Mouse (Mus musculus): ENCODE data around the gene Vsig4. TPM values are rescaled to one million over a fixed set of nuclear protein-coding genes. Genes with fewer than 3 reads are reported as not detected.
"Not testable (repeated sequence)": the region's sequence is repeated elsewhere in the genome, so short reads cannot be mapped to it uniquely, and the experiment has no call there.

Vsig4 gene
- polyA plus RNA-seq (2015; fragmentation: Nextera tagmentation; extraction: Ambion mirVana): not detected in 2 replicates

DNA sequence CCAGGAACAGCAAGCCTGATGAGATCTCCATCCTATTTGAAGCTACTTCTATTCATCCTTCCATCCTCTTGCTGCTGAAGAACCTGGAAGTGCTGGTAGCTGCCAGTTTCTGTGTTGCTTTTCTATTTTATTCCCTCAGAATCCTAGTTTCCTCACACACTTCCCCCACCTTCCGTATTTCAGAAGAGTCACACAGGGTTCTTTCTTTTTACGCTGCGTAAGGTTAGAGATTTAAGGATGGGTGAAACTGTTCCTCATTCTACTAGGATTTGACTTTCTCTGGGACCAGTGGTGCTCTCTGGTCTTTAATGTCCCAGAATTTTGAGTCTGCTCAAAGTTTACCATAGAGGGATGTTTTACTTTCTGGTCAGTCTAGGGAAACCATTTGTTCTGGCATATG lies at the start of gene Vsig4:
Vsig4 (minus strand) TSS at position 101 of the 400 bp plus-strand sequence.
- no peak within 1 kb of the TSS for H3K4me2 ChIP-seq (replicated peaks)
- H3K36me3 ChIP-seq: no peaks in the 10 kb centered on the region
- no peaks in the 10 kb centered on the region for H3K4me1 ChIP-seq (replicated peaks)
- no peak for ATAC-seq
- no peaks in the 10 kb centered on the region for H3K27me3 ChIP-seq (replicated peaks)
- no peak within 1 kb of the TSS for H3K4me3 ChIP-seq (replicated peaks)
- WGBS: 97% methylated on average over 3 of the region's 3 CpGs
- no peak within 1 kb of the TSS for H3K27ac ChIP-seq
- H3K9me3 ChIP-seq: no peaks in the 10 kb centered on the region
- no peak within 1 kb of the TSS for H3K9ac ChIP-seq

DNA sequence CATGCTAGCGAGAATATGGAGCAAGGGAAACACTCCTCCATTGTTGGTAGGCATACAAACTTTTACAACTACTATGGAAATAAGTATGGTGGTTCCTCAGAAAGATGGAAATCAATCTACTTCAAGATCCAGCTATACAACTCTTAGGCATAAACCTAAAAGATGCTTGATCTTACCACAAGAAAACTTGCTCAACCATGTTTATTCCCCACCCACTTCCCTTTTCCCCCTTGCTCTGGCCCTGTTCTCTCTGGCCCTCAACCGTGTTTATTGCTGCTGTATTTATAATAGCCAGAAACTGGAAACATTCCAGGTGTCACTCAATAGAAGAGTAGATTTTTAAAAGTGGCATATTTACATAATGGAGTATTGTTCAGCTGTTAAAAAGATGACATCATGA lies 45.9 kb upstream of the Vsig4 start:
- WGBS: 68% methylated on average over 2 of the region's 2 CpGs
- no peaks in the 10 kb centered on the region for H3K27me3 ChIP-seq (replicated peaks)
- no peaks in the 10 kb centered on the region for H3K9me3 ChIP-seq
- H3K27ac ChIP-seq: no peak overlapping the region
- H3K4me1 ChIP-seq (replicated peaks): no peaks in the 10 kb centered on the region
- ATAC-seq: no peak
- H3K4me2 ChIP-seq (replicated peaks): no peak overlapping the region
- no peak overlapping the region for H3K4me3 ChIP-seq (replicated peaks)
- no peaks in the 10 kb centered on the region for H3K36me3 ChIP-seq
- H3K9ac ChIP-seq: no peak overlapping the region

DNA sequence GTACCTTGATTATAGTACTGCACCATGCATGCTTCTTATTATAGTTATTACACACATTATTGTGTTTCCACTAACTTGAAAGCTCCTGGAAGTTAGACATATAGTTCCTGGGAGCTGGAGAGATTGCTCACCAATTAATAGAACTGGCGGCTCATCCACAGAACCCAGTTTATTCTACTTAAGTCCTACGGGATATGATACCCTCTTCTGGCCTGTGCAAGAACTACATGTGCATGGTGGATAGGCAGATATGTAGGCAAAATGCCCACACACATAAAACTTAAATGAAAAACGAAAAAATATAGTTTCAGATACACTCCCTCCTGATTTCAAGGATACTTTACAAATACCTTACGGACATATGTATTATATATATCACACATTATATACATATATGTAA lies 36.5 kb upstream of the Vsig4 start:
- H3K4me2 ChIP-seq (replicated peaks): no peak overlapping the region
- H3K4me1 ChIP-seq (replicated peaks): no peaks in the 10 kb centered on the region
- H3K36me3 ChIP-seq: no peaks in the 10 kb centered on the region
- no peak overlapping the region for H3K9ac ChIP-seq
- WGBS: 42% methylated on average over 4 of the region's 4 CpGs
- ATAC-seq: no peak
- H3K9me3 ChIP-seq: no peaks in the 10 kb centered on the region
- no peaks in the 10 kb centered on the region for H3K27me3 ChIP-seq (replicated peaks)
- H3K4me3 ChIP-seq (replicated peaks): no peak overlapping the region
- no peak overlapping the region for H3K27ac ChIP-seq

DNA sequence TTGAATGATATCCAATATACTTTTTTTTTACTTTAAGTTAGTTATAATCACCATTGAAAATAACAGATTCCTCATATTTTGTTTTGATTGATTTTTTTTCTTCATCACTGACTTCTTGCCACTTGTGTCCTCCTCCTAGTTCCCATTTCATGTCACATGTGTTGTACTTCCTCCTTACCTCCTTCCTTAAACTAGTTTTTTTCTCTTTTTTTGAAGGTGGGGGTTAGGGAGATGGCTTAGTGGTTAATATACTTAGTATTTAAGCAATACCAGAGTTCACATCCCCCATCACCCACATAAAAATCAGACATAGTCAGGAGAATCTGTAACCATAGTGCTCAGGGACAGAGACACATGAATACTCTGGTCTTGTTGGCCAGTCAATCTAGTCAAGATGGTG lies 36.7 kb downstream of the Vsig4 start:
- H3K27ac ChIP-seq: no peak overlapping the region
- H3K36me3 ChIP-seq: no peaks in the 10 kb centered on the region
- H3K4me3 ChIP-seq (replicated peaks): no peak overlapping the region
- ATAC-seq: no peak
- H3K9me3 ChIP-seq: no peaks in the 10 kb centered on the region
- H3K9ac ChIP-seq: no peak overlapping the region
- no peak overlapping the region for H3K4me2 ChIP-seq (replicated peaks)
- H3K27me3 ChIP-seq (replicated peaks): no peaks in the 10 kb centered on the region
- no peaks in the 10 kb centered on the region for H3K4me1 ChIP-seq (replicated peaks)

DNA sequence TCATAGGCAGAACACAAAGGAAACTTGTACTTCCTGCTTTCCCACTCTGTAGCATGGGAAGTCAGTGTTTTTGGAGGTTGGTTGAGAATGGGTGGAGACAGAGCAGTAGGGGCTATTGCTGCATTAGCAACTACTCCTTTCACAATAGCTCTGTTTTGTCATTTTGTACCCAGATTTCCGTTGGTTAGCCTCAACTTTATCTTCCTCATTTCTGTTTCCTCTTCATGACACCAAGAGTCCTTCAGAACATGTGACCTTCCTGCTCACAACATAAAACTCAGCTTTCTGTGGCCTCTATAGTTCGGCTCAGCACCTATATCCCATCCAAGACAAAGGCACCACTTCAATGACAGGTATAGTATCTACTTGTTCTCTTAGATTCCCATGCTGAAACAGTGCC lies 53.6 kb downstream of the Vsig4 start:
- no peaks in the 10 kb centered on the region for H3K4me1 ChIP-seq (replicated peaks)
- 50% methylated on average over 2 of the region's 2 CpGs for WGBS
- H3K9ac ChIP-seq: no peak overlapping the region
- ATAC-seq: no peak
- no peak overlapping the region for H3K4me3 ChIP-seq (replicated peaks)
- no peaks in the 10 kb centered on the region for H3K27me3 ChIP-seq (replicated peaks)
- no peaks in the 10 kb centered on the region for H3K36me3 ChIP-seq
- no peak overlapping the region for H3K27ac ChIP-seq
- no peaks in the 10 kb centered on the region for H3K9me3 ChIP-seq
- no peak overlapping the region for H3K4me2 ChIP-seq (replicated peaks)

DNA sequence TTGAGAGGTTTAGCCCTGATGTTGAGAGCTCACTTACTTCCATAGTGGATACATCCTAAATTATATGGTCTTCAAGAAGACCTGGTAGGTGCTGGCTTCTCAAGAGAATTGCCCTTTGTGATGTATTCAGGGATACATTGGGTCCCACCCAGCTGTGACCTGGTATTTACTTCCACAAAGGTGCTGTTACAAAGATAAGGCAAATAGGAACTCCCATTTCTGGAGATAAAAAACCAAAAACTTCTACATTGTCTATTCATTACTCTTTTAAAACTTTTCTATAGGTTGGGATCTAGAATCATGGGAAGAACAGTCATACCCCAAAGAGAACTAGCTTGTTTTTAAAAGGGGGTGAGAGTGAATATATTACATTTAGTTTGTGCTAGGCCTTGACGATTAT lies 54.2 kb downstream of the Vsig4 start:
- Histone ChIP-seq H3K27me3 (replicated peaks) (no peaks in the 10 kb centered on the region), H3K36me3 (no peaks in the 10 kb centered on the region), H3K27ac (no peak overlapping the region), H3K9me3 (no peaks in the 10 kb centered on the region), H3K4me1 (replicated peaks) (no peaks in the 10 kb centered on the region), H3K4me3 (replicated peaks) (no peak overlapping the region), H3K9ac (no peak overlapping the region), H3K4me2 (replicated peaks) (no peak overlapping the region)
- ATAC-seq: no peak
- WGBS: 83% methylated on average over 1 of the region's 1 CpGs

DNA sequence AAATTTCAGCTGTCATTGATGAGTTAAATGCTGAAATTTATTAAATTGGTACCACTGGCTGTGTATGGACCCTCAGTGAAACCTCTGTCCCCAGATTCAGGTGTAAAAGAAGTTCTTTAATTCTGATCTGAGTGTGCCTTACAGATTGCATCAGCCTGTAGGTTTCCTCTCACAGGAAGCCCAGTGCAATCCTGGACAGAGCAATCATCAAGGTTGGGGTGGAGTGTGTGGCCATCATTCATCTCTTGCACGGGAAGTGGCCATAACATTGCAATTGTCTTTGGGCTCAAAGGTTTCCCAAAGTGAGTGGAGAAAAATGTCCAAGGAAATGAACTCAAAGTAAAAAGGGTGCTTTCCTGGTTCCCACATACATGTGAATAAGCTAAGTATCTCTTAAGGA lies 57.5 kb downstream of the Vsig4 start:
- ATAC-seq: no peak

DNA sequence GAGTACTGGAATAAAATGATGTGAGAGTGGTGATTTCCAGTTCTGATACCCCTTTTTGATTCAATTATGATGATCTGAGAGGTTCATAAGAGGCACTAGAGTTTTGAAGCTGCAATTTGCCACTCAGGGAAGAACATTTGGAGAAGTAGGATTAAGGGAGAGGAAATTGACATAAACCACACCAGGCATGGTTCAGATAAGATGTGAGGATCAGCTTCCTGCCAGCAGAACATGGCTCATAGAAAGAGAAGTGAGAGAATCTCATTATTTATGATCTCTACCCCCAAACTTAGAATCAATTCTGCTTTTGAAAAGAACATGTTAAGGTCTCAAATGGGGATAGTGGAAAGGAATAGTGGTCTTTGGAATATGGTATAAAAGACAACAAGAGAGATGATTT lies 66.2 kb downstream of the Vsig4 start:
- Histone ChIP-seq H3K4me2 (replicated peaks) (no peak overlapping the region), H3K36me3 (no peaks in the 10 kb centered on the region), H3K9ac (no peak overlapping the region), H3K4me3 (replicated peaks) (no peak overlapping the region), H3K27me3 (replicated peaks) (no peaks in the 10 kb centered on the region), H3K9me3 (no peaks in the 10 kb centered on the region), H3K27ac (no peak overlapping the region), H3K4me1 (replicated peaks) (no peaks in the 10 kb centered on the region)
- ATAC-seq: no peak

More for the DNA sequence above, 57.5 kb downstream of the Vsig4 start:
- H3K4me3 ChIP-seq (replicated peaks): no peak overlapping the region
- 59% methylated on average over 1 of the region's 1 CpGs for WGBS
- no peak overlapping the region for H3K9ac ChIP-seq
- H3K4me2 ChIP-seq (replicated peaks): no peak overlapping the region
- no peaks in the 10 kb centered on the region for H3K27me3 ChIP-seq (replicated peaks)
- no peak overlapping the region for H3K27ac ChIP-seq
- no peaks in the 10 kb centered on the region for H3K36me3 ChIP-seq
- H3K4me1 ChIP-seq (replicated peaks): no peaks in the 10 kb centered on the region
- no peaks in the 10 kb centered on the region for H3K9me3 ChIP-seq

DNA sequence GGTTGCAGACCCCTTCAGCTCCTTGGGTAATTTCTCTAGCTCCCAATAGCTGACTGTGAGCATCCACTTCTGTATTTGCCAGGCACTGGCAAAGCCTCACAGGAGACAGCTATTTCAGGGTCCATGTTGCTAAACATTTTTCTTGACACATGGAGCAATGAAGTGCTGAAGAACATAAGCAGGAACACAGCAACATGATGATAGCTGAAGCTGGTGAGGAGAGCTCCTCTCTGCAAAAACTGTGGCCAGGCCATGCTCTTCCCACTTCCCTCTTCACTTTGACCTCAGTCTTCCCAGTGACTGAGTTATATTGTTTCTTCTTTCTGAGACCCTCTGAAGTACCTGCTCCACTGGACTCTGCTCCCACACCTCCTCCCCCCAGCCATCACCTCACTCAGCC lies 67.8 kb downstream of the Vsig4 start:
- Histone ChIP-seq H3K4me1 (replicated peaks) (no peaks in the 10 kb centered on the region), H3K9ac (no peak overlapping the region), H3K27me3 (replicated peaks) (no peaks in the 10 kb centered on the region), H3K36me3 (no peaks in the 10 kb centered on the region), H3K4me2 (replicated peaks) (no peak overlapping the region), H3K4me3 (replicated peaks) (no peak overlapping the region), H3K9me3 (no peaks in the 10 kb centered on the region), H3K27ac (no peak overlapping the region)
- ATAC-seq: no peak

DNA sequence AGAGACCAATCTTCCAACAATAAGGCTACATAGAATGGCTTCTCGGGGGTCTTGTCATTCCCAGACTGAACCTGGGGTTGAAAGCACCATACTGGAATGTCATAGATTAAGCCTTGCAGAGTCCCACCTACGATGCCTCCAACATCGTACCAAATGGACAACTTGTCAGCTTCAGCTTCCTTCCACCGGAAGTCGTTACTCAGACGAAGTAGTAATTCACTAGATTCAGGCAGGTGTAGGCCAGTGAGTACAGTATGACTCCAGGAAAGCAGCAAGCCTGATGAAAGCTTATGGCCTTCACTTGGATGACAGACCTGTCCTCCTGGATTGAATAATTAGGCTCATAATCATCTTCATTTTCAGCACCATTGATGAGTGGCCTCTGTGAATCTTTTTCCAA lies 69.0 kb downstream of the Vsig4 start:
- Histone ChIP-seq H3K36me3 (no peaks in the 10 kb centered on the region), H3K27ac (no peak overlapping the region), H3K4me1 (replicated peaks) (no peaks in the 10 kb centered on the region), H3K4me3 (replicated peaks) (no peak overlapping the region), H3K9me3 (no peaks in the 10 kb centered on the region), H3K4me2 (replicated peaks) (no peak overlapping the region), H3K9ac (no peak overlapping the region), H3K27me3 (replicated peaks) (no peaks in the 10 kb centered on the region)
- 85% methylated on average over 6 of the region's 6 CpGs for WGBS
- no peak for ATAC-seq

DNA sequence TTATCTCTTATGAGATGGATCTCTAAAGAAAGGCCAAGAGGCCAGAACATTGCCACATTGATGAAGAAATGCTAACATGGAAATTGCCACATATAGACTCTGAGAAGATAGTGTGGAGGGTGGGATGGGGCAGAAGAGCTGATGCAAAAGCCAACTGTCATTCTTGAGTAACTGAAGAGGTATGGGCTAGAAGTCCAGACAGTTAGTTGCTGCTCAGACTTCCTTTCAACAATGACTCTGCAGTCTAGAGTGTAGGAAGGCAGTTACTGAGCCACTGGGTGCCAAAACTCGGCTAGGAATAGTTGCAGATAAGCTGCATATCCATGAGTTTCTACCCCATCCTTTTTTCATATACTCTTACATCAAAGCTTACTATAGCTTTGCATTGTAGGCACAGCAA lies 75.2 kb downstream of the Vsig4 start:
- WGBS: 53% methylated on average over 1 of the region's 1 CpGs
- Histone ChIP-seq H3K4me2 (replicated peaks) (no peak overlapping the region), H3K27ac (no peak overlapping the region), H3K4me3 (replicated peaks) (no peak overlapping the region), H3K4me1 (replicated peaks) (no peaks in the 10 kb centered on the region), H3K36me3 (no peaks in the 10 kb centered on the region), H3K9ac (no peak overlapping the region), H3K9me3 (no peaks in the 10 kb centered on the region), H3K27me3 (replicated peaks) (no peaks in the 10 kb centered on the region)
- no peak for ATAC-seq

DNA sequence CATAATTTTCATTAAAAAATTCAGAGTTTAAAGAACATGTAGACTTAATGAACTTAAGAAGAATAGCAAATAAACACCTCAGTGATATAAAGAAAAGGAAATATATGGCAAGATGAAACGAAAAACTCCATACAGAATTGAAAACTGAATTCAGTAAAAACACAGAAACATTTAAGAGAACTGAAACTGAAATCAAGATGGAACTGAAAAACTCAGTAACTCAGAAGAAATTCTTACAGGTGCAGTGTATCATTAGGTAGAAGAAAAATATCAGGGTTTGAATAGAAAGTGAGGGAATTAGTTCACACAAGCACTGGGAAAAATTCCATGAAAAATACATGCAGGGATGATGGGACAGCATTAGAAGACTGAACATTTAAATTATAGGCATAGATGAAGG lies 86.4 kb downstream of the Vsig4 start:
- H3K4me2 ChIP-seq (replicated peaks): no peak overlapping the region
- no peaks in the 10 kb centered on the region for H3K9me3 ChIP-seq
- ATAC-seq: no peak
- H3K9ac ChIP-seq: no peak overlapping the region
- no peaks in the 10 kb centered on the region for H3K4me1 ChIP-seq (replicated peaks)
- H3K36me3 ChIP-seq: no peaks in the 10 kb centered on the region
- H3K4me3 ChIP-seq (replicated peaks): no peak overlapping the region
- no peak overlapping the region for H3K27ac ChIP-seq
- 31% methylated on average over 1 of the region's 1 CpGs for WGBS
- no peaks in the 10 kb centered on the region for H3K27me3 ChIP-seq (replicated peaks)

DNA sequence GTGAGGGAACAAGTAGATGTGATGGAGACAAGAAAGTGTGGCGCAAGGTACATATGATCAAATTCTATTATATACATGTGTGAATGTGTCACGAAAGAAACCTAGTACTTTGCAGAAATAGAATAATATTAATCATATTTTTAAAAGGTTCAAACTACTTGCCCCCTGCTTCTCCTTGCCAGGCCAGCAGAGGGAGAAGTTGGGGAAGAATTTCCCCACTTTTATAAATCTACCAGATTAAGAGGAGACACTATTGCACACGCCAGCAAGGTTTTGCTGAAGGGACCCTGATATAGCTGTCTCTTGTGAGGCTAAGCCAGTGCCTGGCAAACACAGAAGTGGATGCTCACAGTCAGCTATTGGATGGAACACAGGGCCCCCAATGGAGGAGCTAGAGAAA lies 88.1 kb downstream of the Vsig4 start:
- H3K9ac ChIP-seq; H3K27ac ChIP-seq; H3K4me3 ChIP-seq (replicated peaks); ATAC-seq; H3K36me3 ChIP-seq; H3K4me2 ChIP-seq (replicated peaks); H3K27me3 ChIP-seq (replicated peaks); H3K4me1 ChIP-seq (replicated peaks); H3K9me3 ChIP-seq: not testable (repeated sequence)
- 82% methylated on average over 3 of the region's 3 CpGs for WGBS

Data from intestine, embryonic 15.5 days (tissue).